Mouse (Mus musculus) layer of hippocampus, postnatal 10 days (tissue): ENCODE measurements around the gene Msln. TPM values are rescaled to one million over a fixed set of nuclear protein-coding genes. Genes with fewer than 3 reads are reported as not detected.

Experiments used
- DNase-seq, 2 experiments: peaks; one replicate each; pipeline ENCODE4 v3.0.0; 2021; ENCODE audit warnings: low spot score in 2 of 2
- long read RNA-seq: library from polyadenylated mRNA; stranded (forward); transcript quantifications from one replicate; pipeline ENCODE4 v2.0.0, GENCODE M21; 2023
- total RNA-seq, 2 experiments: library from RNA; stranded (reverse); gene quantifications; 2 replicates each; pipeline ENCODE4 v1.2.3; 2021

Msln gene
- total RNA-seq: 1 to 10 TPM; 1.8 to 2.6 TPM
- long read RNA-seq, partial matches to known transcripts: 2 of 4 reads
- long read RNA-seq, other reads (novel, unspliced or antisense): 2 of 4 reads

DNA sequence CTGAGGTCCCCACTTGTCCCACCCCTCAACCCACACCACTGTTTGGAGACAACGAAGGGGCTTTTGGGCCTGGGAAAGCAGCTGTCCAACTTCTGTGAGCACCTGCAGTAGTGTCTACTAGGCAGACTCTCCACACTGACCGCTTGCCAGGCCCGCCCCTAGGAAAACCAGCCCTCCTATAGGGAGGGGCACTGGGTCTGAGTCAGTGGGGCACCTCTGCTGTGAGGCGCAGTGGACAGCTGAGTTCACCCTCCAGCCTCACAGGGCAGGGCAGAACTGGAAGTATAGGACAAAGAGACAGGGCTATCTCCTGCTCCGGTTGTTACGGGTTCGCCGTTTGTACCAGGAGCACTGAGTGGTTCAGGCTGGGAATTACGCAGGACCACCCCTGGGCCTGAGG lies at the start of gene Msln:
TSS of gene Msln (minus strand) at position 138 of the 400 bp plus-strand sequence.
- no peak for DNase-seq

GRCm38 (mm10) chr17:25802825-25803517 lies 48.8 kb upstream of the Msln start:
- peak; percentile 77 to 81 for DNase-seq

DNA sequence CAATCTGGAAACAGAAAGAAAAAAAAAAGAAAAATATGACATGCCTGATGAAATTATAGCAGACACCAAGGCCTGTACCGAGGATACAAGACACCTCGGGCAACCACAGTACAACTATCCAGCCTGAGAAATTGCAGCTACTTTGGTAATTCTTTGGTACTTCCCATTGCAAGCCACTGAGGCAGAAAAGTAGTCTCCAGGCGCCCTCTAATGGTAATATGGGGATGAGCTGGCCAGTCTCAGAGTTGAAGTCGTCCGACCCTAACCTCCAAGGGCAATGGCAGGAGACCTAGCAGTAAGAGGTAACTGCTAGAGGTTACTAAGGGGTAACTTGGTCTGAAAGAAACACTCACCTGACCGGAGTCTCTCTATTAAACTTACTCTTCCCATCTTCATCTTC lies 46.9 kb upstream of the Msln start:
- peak; percentile 72 to 74 for DNase-seq

- DNase-seq: peak; percentile 79 to 87
These were observed 42.8 kb upstream of the Msln start, which contains the start of gene Metrn for GRCm38 (mm10) chr17:25796951-25797369. Gene Metrn (minus strand): TSS chr17:25797136.

DNA sequence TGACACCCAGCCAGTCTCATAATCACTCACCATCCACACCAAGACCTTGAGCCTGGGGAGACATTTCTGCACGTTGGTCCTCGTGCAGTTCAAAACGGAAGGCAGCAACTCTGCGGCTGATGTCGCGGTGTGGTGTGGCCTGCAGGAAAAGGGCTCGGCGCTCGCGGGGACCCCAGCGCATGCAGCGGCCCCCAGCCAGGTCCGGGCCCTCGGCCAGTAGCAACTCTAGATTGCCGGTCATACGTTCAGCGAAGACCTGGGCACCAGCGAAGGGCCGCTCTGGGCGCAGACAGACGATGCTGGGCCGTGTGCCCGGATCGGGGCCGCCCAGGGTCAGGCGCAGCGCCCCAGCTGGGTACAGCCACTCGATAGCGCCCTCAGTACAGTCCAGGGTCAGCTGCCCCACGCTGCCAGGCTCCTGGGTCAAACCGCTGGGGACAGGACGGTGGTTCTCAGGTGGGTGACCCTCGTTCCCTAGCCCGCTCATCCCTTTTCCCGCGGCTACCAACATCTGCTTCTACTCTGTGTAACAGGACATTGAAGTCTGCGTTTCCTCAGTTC lies 42.1 kb upstream of the Msln start:
- no peak for DNase-seq

DNA sequence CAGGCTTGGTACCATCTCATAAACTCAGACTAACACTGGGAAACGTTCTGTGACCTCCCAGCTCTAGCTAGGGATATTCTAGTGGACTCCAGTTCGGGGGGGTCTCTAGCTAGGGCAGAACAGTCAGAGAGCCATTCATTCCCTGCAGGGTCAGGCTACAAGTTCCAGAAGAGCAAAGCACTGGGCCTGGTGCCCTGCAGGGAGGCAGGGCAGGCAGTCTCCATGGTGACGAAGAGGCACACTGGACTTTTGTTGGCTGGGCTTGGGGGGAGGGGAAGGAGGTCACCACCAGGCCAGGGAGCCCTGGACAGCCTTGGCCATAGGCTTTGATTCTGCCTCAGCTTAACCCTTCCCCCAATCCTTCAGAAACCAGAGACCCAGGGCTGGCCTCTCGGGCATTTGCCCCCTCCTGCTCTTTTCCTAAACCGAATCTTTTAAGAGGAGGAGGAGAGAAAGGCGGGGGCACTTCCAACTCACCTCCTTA lies 41.5 kb upstream of the Msln start, which contains the start of gene AC134908.4:
TSS of gene AC134908.4 (minus strand) at position 51 of the 484 bp plus-strand sequence.
- peak; percentile 56 to 61 for DNase-seq

- no peak for DNase-seq
These were observed 40.8 kb upstream of the Msln start for GRCm38 (mm10) chr17:25794998-25795397.

- no peak for DNase-seq
These were observed 40.0 kb upstream of the Msln start for GRCm38 (mm10) chr17:25794197-25794596.

DNA sequence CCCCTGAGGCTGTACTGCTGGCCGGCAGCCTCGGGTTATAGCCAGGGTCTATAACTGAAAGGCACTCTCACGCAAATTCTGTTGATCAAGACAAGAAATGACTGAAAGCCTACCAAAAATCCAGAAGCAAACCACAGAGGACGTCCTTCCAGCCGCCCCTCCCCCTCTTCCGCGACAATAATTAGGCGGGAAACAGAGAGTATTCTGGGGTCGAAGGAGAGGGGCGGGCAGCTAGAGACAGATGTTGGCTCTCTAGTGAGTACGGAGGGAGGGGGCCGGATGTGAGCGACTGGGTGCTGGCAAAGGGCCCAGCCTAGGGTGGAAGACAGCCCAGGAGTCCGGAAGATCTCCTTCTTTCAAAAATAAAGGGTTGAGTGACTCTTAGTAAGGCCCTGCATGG lies 38.4 kb upstream of the Msln start, which contains the start of gene Fam173a:
TSS of gene Fam173a (minus strand) at position 287 of the 400 bp plus-strand sequence.
- peak; percentile 73 to 82 for DNase-seq

- peak; percentile 91 to 92 for DNase-seq
These were observed 37.8 kb upstream of the Msln start for GRCm38 (mm10) chr17:25791843-25792527.

GRCm38 (mm10) chr17:25791320-25791842 lies 37.2 kb upstream of the Msln start:
- no peak for DNase-seq

DNA sequence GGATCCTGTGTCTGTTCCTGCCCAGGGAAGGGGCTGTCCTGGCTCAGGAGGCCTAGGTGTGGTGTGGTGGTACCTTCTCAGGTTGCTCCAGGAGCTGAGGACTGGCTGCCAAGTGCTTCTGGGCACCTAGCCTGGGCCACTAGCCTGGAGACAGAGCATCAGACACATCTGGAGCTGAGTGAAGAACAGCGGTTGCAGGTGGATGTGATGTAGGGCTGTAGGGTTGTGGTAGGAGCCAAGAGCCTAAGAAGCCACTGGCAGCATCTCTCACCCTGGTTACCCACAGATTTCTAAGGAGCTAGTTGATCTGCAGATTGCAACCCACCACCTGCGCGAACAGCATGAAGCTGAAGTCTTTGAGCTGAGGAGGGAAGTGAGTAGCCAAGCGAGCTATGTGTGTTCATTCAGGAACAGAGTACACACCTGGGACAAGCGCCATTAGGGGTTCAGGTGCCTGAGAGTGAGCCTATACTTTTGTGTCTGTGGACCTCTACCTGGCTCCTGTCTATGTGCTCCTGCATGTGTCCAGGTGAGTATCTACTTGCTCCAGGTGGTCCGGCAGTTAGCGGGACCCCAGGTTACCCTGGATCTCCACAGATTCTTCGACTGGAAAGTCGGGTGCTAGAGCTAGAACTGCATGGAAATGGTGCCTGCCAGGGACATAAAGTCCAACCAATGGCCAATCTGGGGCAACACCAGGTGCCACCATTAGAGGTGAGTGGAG lies 32.8 kb upstream of the Msln start:
- no peak for DNase-seq

- no peak for DNase-seq
These were observed 32.1 kb upstream of the Msln start, which contains the start of gene Ccdc78 for GRCm38 (mm10) chr17:25786280-25786679. Gene Ccdc78 (plus strand): TSS chr17:25786580.

- DNase-seq: peak; percentile 96 to 98
These were observed 31.1 kb upstream of the Msln start, which contains the start of gene Haghl for GRCm38 (mm10) chr17:25785281-25785745. Gene Haghl (minus strand): TSS chr17:25785673.

DNA sequence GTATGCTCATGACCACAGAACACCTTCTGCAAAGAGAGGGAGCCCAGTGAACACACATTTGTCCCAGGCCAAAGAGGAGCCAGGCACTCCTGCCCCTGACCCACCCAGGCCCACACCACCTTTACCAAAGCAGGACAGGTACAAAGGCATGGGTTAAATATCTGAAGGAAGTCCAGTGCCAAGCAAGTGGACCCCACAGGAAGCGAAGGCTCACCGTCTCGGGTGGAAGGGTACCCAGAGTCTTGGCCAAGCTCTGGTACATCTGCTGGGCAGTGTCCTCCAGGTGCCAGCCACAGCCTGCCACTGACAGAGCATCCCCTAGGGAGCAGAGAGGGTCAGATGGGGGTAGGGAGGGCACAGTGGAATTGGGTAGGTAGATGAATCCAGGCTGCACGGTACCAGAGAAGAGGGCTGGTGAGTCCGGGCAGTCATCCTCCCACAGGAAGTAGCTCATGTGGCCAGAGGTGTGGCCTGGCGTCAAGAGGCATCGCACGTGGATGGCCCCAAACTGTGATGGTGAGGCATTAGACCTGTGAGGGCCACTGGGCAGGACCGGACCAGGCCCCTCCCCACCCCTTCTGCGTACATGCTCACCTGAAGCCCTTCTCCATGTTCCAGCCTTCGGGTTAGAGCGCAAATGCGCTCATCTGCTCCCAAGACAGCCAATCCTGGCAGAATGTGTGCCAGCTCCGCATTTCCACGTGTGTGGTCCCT lies 29.8 kb upstream of the Msln start:
- DNase-seq: peak in 1 of 2 experiments; percentile 12

- DNase-seq: no peak
These were observed 28.9 kb upstream of the Msln start for GRCm38 (mm10) chr17:25783086-25783485.

- no peak for DNase-seq
These were observed 27.2 kb upstream of the Msln start for GRCm38 (mm10) chr17:25781339-25781738.

DNA sequence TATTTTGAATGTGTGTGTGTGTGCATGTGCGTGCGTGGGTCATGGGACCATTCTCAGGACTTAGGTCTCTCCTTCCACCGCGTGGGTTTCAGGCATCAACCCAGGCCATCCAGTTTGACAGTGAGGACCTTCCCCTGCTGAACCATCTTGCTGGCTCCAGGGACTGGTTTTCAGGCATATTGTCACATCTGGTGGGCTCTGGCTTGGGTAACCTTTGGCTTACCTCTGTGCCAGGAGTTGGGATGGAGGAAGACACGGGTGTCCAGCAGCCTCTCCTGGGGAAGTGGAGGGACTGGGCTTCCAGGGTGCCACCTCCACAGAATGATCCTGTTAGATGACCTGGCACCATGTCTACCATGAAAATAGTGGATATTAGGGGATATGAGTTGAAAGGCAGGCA lies 23.8 kb upstream of the Msln start:
- no peak for DNase-seq

DNA sequence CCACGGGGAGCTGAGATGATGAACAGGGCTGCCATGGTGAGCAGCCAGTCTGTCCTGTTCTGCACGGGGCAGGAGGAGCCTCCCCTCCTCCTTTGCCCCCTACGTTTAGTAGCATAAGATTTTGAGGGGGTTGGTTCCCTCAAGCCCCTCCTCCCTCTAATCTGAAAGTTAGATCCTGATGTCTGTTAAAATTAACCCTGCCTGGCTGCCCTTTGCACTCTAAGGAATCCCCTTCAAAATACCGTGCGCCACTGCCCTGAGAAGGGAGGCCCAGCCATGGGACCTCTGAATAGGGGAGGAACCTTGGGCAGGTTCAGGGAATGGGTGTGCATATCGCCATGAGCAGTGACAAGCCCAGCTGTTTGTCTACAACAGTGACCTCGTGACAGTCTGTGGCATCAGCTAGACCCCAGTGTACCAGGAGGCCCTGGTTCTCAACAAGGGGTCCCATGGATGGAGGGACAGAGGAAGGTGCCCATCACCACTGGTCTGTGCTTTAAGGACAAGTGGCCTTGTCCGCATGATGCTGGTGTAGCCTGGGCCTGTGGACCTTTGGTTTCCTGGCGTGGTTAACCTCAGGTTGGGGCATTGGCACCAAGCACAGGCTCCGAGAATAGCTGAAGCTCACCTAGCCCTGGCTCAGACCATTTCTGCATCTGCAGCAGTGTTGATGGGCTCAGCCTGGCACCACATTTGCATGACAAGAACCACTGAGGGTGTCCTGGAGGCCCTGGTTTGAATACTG lies 21.3 kb upstream of the Msln start:
- DNase-seq: no peak
